Mouse (Mus musculus) MEL (cell line): ENCODE measurements at regions not wholly inside any gene's neighbourhood (a gene's known extent, or its start where the extent isn't known, plus 50 kb on each side); places are given as distances from the start of the nearest gene placed in this dataset.

Experiments
- DNase-seq: peaks from one replicate; pipeline ENCODE4 v3.0.0; 2011; ENCODE audit warnings: low read depth, low spot score
- H3K27ac ChIP-seq: 2 replicates; pipeline ENCODE4 v1.5.1; 2012; ENCODE audit warnings: low read depth, mild to moderate bottlenecking, control low read depth, low read length, moderate library complexity; ENCODE audit not compliant: control insufficient read depth
- H3K27me3 ChIP-seq, 2 experiments: fragments of 150-350 bp in 1 of 2; sonication (generic) in 1 of 2; 2 replicates each; pipeline ENCODE4 v1.6.1; 2012; ENCODE audit warnings: low read length in 2 of 2, mild to moderate bottlenecking in 2 of 2, improper control_type of control experiment in 1 of 2, moderate library complexity in 1 of 2; ENCODE audit not compliant: insufficient read depth in 2 of 2, control insufficient read depth in 1 of 2
- H3K36me3 ChIP-seq, 2 experiments: 2 replicates each; pipeline ENCODE4 v1.6.1; 2012 to 2014; ENCODE audit warnings: low read length in 2 of 2, improper control_type of control experiment in 1 of 2, inconsistent platforms in 1 of 2, mild to moderate bottlenecking in 1 of 2; ENCODE audit not compliant: insufficient read depth in 2 of 2, control insufficient read depth in 1 of 2
- H3K4me1 ChIP-seq, 2 experiments: fragments of 150-350 bp in 1 of 2; sonication (generic) in 1 of 2; 2 replicates each; pipeline ENCODE4 v1.6.1; 2012; ENCODE audit warnings: low read length in 2 of 2, improper control_type of control experiment in 1 of 2, mild to moderate bottlenecking in 1 of 2; ENCODE audit not compliant: insufficient read depth in 2 of 2, control insufficient read depth in 1 of 2
- H3K4me3 ChIP-seq, 2 experiments: fragments of 150-350 bp in 1 of 2; sonication (generic) in 1 of 2; 2 replicates each; pipeline ENCODE4 v1.5.1; 2012; ENCODE audit warnings: low read depth in 2 of 2, low read length in 2 of 2, mild to moderate bottlenecking in 2 of 2, moderate library complexity in 2 of 2, control low read depth in 1 of 2, improper control_type of control experiment in 1 of 2; ENCODE audit not compliant: control insufficient read depth in 1 of 2, insufficient read depth in 1 of 2
- H3K79me2 ChIP-seq: 2 replicates; pipeline ENCODE4 v1.6.1; 2012; ENCODE audit warnings: mild to moderate bottlenecking, low read length, moderate library complexity; ENCODE audit not compliant: control insufficient read depth, poor library complexity, insufficient read depth
- H3K9ac ChIP-seq: 2 replicates; pipeline ENCODE4 v1.6.1; 2012; ENCODE audit warnings: low read depth, mild to moderate bottlenecking, control low read depth, low read length, moderate library complexity; ENCODE audit not compliant: control insufficient read depth, poor library complexity, severe bottlenecking
- H3K9me3 ChIP-seq: fragments of 150-350 bp; sonication (generic); replicated peaks from 2 replicates; pipeline ENCODE4 v1.6.1; 2012; ENCODE audit warnings: mild to moderate bottlenecking, low read length, improper control_type of control experiment, moderate library complexity; ENCODE audit not compliant: insufficient read depth
- BHLHE40 ChIP-seq: IDR thresholded peaks from 2 replicates; pipeline ENCODE4 v1.6.1; 2012; ENCODE audit warnings: low read depth, mild to moderate bottlenecking, inconsistent platforms, low read length, improper control_type of control experiment, borderline replicate concordance
- CHD1 ChIP-seq: IDR thresholded peaks from 2 replicates; pipeline ENCODE4 v1.6.1; 2012; ENCODE audit warnings: low read depth, mild to moderate bottlenecking, inconsistent platforms, low read length, improper control_type of control experiment
- CHD2 ChIP-seq: IDR thresholded peaks from 2 replicates; pipeline ENCODE4 v1.6.1; 2011; ENCODE audit warnings: low read length, improper control_type of control experiment
- CTCF ChIP-seq, 3 experiments: IDR thresholded peaks in 2 of 3; conservative IDR thresholded peaks in 1 of 3; 2 replicates each; pipeline ENCODE4 v1.5.1; 2011 to 2012; ENCODE audit warnings: low read length in 3 of 3, low read depth in 2 of 3, mild to moderate bottlenecking in 2 of 3, improper control_type of control experiment in 1 of 3, inconsistent platforms in 1 of 3, mixed read lengths in 1 of 3, moderate library complexity in 1 of 3; ENCODE audit not compliant: control insufficient read depth in 1 of 3, insufficient read depth in 1 of 3, poor library complexity in 1 of 3, severe bottlenecking in 1 of 3
- E2F4 ChIP-seq: IDR thresholded peaks from 2 replicates; pipeline ENCODE4 v1.6.1; 2011; ENCODE audit warnings: low read depth, low read length, improper control_type of control experiment, borderline replicate concordance
- ELF1 ChIP-seq: IDR thresholded peaks from 2 replicates; pipeline ENCODE4 v1.6.1; 2014; ENCODE audit warnings: low read depth, mild to moderate bottlenecking, inconsistent platforms, low read length, improper control_type of control experiment, moderate library complexity
- EP300 ChIP-seq, 2 experiments: IDR thresholded peaks; 2 replicates each; pipeline ENCODE4 v1.6.1; 2011; ENCODE audit warnings: improper control_type of control experiment in 2 of 2, low read length in 2 of 2, low read depth in 1 of 2, mild to moderate bottlenecking in 1 of 2
- ETS1 ChIP-seq: IDR thresholded peaks from 2 replicates; pipeline ENCODE4 v1.6.1; 2012; ENCODE audit warnings: low read depth, mild to moderate bottlenecking, inconsistent platforms, low read length, improper control_type of control experiment, moderate library complexity
- GABPA ChIP-seq: IDR thresholded peaks from 2 replicates; pipeline ENCODE4 v1.6.1; 2012; ENCODE audit warnings: low read depth, mild to moderate bottlenecking, inconsistent platforms, low read length, improper control_type of control experiment, moderate library complexity
- HCFC1 ChIP-seq: IDR thresholded peaks from 2 replicates; pipeline ENCODE4 v1.6.1; 2012; ENCODE audit warnings: low read depth, mild to moderate bottlenecking, inconsistent platforms, low read length, improper control_type of control experiment, moderate library complexity
- KAT2A ChIP-seq: conservative IDR thresholded peaks from 2 replicates; pipeline ENCODE4 v1.6.1; 2012; ENCODE audit warnings: low read depth, low read length, improper control_type of control experiment, inconsistent platforms
- MAX ChIP-seq: IDR thresholded peaks from 2 replicates; pipeline ENCODE4 v1.6.1; 2011; ENCODE audit warnings: low read length, improper control_type of control experiment
- MAZ ChIP-seq: IDR thresholded peaks from 2 replicates; pipeline ENCODE4 v1.6.1; 2012; ENCODE audit warnings: low read depth, mild to moderate bottlenecking, inconsistent platforms, low read length, improper control_type of control experiment
- MXI1 ChIP-seq: IDR thresholded peaks from 2 replicates; pipeline ENCODE4 v1.6.1; 2011; ENCODE audit warnings: mild to moderate bottlenecking, low read depth, low read length, improper control_type of control experiment
- MYB ChIP-seq: IDR thresholded peaks from 2 replicates; pipeline ENCODE4 v1.6.1; 2011; ENCODE audit warnings: mild to moderate bottlenecking, low read depth, low read length, improper control_type of control experiment
- NELFE ChIP-seq: IDR thresholded peaks from 2 replicates; pipeline ENCODE4 v1.6.1; 2011; ENCODE audit warnings: low read depth, low read length, improper control_type of control experiment
- NRF1 ChIP-seq: IDR thresholded peaks from 2 replicates; pipeline ENCODE4 v1.6.1; 2014; ENCODE audit warnings: low read depth, mild to moderate bottlenecking, inconsistent platforms, low read length, improper control_type of control experiment, moderate library complexity; ENCODE audit not compliant: poor library complexity, insufficient read depth, severe bottlenecking
- POLR2A ChIP-seq, 2 experiments: IDR thresholded peaks; 2 replicates each; pipeline ENCODE4 v1.6.1; 2011 to 2012; ENCODE audit warnings: low read length in 2 of 2, mild to moderate bottlenecking in 2 of 2, control low read depth in 1 of 2, improper control_type of control experiment in 1 of 2, low read depth in 1 of 2, moderate library complexity in 1 of 2; ENCODE audit not compliant: control insufficient read depth in 1 of 2, insufficient read depth in 1 of 2, poor library complexity in 1 of 2
- SMC3 ChIP-seq: IDR thresholded peaks from 2 replicates; pipeline ENCODE4 v1.6.1; 2011; ENCODE audit warnings: low read depth, low read length, improper control_type of control experiment
- TAL1 ChIP-seq: IDR thresholded peaks from 2 replicates; pipeline ENCODE4 v1.6.1; 2012; ENCODE audit warnings: mild to moderate bottlenecking, inconsistent platforms, low read length, moderate library complexity, mixed read lengths
- TBP ChIP-seq: IDR thresholded peaks from 2 replicates; pipeline ENCODE4 v1.8.0; 2011; ENCODE audit warnings: low read depth, low read length, improper control_type of control experiment
- USF1 ChIP-seq: IDR thresholded peaks from 2 replicates; pipeline ENCODE4 v1.6.1; 2014; ENCODE audit warnings: low read depth, mild to moderate bottlenecking, inconsistent platforms, low read length, improper control_type of control experiment, moderate library complexity

- peaks cover 3% of the 10 kb centered on the region in 2 experiments; a peak in 3 of 4 replicates for H3K27me3 ChIP-seq
- no peaks in the 10 kb centered on the region for H3K79me2 ChIP-seq
- no peak overlapping the region for H3K27ac ChIP-seq
- no peak overlapping the region for H3K9ac ChIP-seq
- H3K4me1 ChIP-seq = no peaks in the 10 kb centered on the region
- no peaks in the 10 kb centered on the region for H3K9me3 ChIP-seq
- H3K36me3 ChIP-seq = no peaks in the 10 kb centered on the region
- DNase-seq = no peak
- no peak overlapping the region for H3K4me3 ChIP-seq
- TF ChIP-seq CTCF (IDR thresholded peaks at IDR 0.05 in 2 of 3, conservative IDR thresholded peaks at IDR 0.05 in 1 of 3; ENCODE audit: control insufficient read depth in 1 of 3, insufficient read depth in 1 of 3, low read depth in 2 of 3, low read length in 3 of 3, poor library complexity in 1 of 3, severe bottlenecking in 1 of 3) (no peak), TBP (no peak), BHLHE40 (no peak), POLR2A (IDR thresholded peaks at IDR 0.05; ENCODE audit: control insufficient read depth in 1 of 2, insufficient read depth in 1 of 2, low read depth in 1 of 2, low read length in 2 of 2, poor library complexity in 1 of 2) (no peak), E2F4 (no peak), NELFE (no peak), ETS1 (no peak), KAT2A (no peak), GABPA (no peak), MXI1 (no peak), MAX (no peak), MYB (no peak), MAZ (no peak)
Measured at GRCm38 (mm10) chr5:73904146-73904811, 164.0 kb downstream of the Usp46 start.

- Histone ChIP-seq H3K4me3 (no peak overlapping the region), H3K9me3 (no peaks in the 10 kb centered on the region), H3K36me3 (no peaks in the 10 kb centered on the region), H3K79me2 (no peaks in the 10 kb centered on the region), H3K27me3 (peaks cover 0 to 3% of the 10 kb centered on the region in 2 experiments; a peak in 2 of 4 replicates), H3K27ac (no peak overlapping the region), H3K4me1 (no peaks in the 10 kb centered on the region), H3K9ac (no peak overlapping the region)
- TF ChIP-seq E2F4 (no peak), CTCF (IDR thresholded peaks at IDR 0.05 in 2 of 3, conservative IDR thresholded peaks at IDR 0.05 in 1 of 3; ENCODE audit: control insufficient read depth in 1 of 3, insufficient read depth in 1 of 3, low read depth in 2 of 3, low read length in 3 of 3, poor library complexity in 1 of 3, severe bottlenecking in 1 of 3) (no peak), USF1 (no peak)
- no peak for DNase-seq
Measured at GRCm38 (mm10) chr5:73912149-73912548, 156.1 kb downstream of the Usp46 start.

GRCm38 (mm10) chr5:73913116-73913515 lies 155.1 kb downstream of the Usp46 start:
- TF ChIP-seq SMC3 (no peak), CHD1 (no peak), CHD2 (no peak), BHLHE40 (no peak), TAL1 (no peak), MYB (no peak), EP300 (IDR thresholded peaks at IDR 0.05; ENCODE audit: low read depth in 1 of 2, low read length in 2 of 2) (no peak), NRF1 (no peak), HCFC1 (no peak), ELF1 (no peak)
- Histone ChIP-seq H3K27me3 (peaks cover 0 to 3% of the 10 kb centered on the region in 2 experiments; a peak in 2 of 4 replicates), H3K79me2 (no peaks in the 10 kb centered on the region), H3K36me3 (no peaks in the 10 kb centered on the region), H3K27ac (no peak overlapping the region), H3K4me3 (no peak overlapping the region), H3K9me3 (no peaks in the 10 kb centered on the region), H3K4me1 (no peaks in the 10 kb centered on the region), H3K9ac (no peak overlapping the region)
- no peak for DNase-seq
